Mouse (Mus musculus): ENCODE data around the gene B9d2. TPM values are rescaled to one million over a fixed set of nuclear protein-coding genes. Genes with fewer than 3 reads are reported as not detected.

The B9d2 gene
- total RNA-seq (2021), result 10 to 100 TPM; 21.5 to 24.1 TPM
- long read RNA-seq, experiment 1, transcript B9d2-203 (4 exons, 995 nt), result major isoform, 29 of 30 reads
- long read RNA-seq, experiment 1, partial matches to known transcripts, result 0 of 30 reads
- long read RNA-seq, experiment 1, other reads (novel, unspliced or antisense), result 1 of 30 reads
- long read RNA-seq, experiment 2, transcript B9d2-203 (4 exons, 995 nt), result major isoform, 16 of 18 reads
- long read RNA-seq, experiment 2, partial matches to known transcripts, result 0 of 18 reads
- long read RNA-seq, experiment 2, other reads (novel, unspliced or antisense), result 0 of 18 reads

DNA sequence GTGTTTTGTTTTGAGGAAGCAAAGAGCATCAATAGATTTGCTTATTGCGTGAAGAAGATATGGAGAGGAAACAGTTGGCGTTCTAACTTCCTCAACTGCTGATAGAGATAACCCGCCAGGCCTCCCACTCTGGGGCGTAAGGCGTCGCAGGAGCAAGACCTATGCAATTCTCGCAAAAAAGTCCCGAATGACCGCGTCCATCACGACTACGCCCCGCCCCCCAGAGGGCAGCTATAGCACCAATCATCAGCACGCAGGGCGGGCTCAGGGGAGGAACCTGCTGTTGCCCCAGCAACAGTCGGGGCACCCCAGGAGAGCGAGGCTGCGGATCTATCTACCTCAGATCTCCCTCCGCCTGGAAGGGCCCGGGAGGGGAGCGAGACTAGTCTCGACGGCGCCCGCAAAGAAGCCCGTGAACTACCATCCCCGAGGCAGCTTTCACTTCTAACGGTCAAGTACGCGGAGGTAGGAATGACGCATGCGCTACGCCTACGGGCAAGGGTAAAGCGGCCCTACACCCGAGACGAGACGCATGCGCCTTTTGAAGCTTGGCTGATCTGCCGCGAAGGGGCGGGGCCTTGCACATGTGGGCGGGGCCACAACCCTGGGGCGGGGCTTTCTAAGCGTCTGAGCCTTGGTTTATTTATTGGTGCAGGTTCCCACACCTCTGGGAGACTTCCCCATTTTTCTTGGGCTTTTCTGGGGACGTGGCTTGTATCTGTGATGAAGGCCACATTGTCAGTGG is at the start of gene B9d2:
TSS of gene B9d2 (plus strand) at position 267 of the 745 bp plus-strand sequence.
- peak; percentile 94 for DNase-seq (ENCODE audit: low spot score in 2 of 2)

DNA sequence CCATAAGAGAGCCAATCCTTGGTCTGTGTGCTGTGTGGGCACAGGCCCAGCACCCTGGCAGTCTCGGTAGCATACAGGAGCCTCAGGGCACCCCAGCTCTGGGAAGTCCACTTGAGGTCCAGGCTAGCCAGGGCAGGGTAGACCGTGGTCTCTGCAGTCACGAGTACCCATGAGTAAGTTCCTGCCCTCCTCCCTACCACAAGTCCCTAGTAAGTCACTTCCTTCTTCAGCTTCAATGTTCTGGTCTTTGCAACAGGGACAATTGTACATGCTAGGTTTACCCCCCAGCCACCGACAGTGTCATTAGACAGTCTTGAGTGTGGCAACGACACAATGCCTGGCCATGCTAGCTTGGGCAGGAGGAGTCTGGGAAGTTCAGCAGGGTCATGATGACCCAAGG is 47.9 kb upstream of the B9d2 start:
- DNase-seq (ENCODE audit: low spot score in 2 of 2), result no peak

DNA sequence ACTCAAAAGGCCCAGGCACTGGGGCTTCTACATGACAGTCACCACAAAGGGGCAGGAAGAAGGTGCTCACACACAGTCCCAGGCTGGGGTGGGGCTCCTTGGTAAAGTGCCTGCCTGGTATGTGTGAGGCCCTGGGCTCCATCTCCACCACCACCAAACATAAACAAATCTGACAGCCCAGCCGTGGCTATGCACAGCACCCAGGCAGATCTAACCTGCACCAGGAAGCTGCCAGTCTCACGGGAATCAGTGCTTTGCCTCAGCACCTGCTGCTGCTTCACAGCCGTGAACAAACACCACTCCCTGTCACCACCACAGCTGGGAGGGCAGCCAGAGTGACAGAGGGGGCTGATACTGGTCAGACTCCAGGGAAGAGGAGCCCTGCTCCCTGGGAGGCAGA is 44.2 kb upstream of the B9d2 start:
- no peak for DNase-seq (ENCODE audit: low spot score in 2 of 2)

DNA sequence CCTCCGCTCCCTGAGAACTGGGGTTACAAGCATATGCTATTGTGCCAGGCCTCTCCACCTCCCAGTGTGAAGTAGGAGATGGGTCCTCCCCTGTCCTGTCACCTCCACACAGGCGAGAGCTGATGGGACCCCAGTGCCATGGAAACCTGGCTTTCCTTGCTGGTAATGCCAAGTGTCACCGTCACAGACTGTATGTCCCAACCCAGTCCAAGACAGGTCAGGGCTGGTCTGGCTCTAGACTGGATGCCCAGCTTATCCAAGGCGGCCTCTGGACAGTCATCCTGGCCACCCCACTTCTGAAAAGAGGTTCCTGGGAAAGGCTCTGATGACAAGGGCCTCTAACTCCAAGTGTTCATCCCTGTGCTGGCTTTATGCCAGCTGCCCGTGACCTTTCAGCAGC is 43.5 kb upstream of the B9d2 start:
- no peak for DNase-seq (ENCODE audit: low spot score in 2 of 2)

DNA sequence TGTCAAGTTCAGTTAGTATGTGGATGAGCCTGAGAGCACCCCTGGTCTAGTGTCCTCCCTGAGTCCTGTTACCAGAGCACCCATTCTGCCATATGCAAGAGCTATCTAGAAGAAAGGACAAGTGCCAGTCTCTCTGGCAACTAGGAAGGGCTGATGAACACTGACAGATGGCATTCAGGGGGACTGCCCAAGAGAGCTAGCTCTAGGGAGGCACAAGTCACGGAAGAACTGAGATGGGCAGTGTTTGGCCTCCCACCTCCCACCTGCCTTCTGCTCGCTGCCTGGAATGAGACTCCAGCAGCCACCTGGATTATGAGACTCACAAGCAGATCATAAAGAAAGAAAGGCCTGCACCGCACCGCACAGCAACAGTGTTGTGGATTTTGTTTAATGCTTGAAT is 40.8 kb upstream of the B9d2 start:
- DNase-seq (ENCODE audit: low spot score in 2 of 2), result no peak

DNA sequence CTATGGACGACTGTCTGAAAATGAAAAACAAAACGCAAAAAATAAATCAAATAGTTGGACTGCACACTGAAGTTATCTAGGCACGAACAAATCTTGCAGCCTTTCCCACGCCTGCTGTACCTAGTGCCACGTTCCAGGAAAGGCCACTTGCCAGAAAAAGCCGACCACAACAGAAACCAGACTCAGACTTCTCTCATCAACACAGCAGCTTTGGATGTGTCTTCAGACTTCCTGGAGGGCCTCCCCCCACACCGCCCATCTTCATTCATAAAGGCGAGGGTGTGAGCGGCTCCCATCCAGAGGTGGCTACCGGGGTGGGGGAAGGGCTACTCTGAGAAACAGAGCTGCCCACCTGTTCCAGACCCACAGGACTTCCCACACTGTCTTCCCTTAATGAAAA is 36.4 kb upstream of the B9d2 start:
- DNase-seq (ENCODE audit: low spot score in 2 of 2), result no peak

DNA sequence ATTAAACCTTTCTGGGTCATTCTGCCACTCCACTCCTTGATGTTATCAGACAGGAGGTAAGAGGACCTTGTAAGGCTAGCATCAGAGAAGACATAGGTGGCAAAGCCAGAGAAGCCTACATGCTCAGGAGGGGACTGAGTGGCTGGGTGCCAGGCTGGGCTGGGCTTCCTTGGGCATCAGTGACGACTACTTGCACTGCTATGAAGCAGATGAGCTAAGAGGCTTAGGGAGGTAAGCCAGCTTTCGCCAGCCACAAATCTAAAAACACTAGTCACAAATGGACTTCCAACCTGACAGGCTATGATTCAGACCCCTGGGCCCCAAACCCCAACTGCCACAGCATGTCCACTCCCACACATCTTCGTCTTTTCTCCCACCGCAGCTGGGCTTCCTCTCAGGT is 35.9 kb upstream of the B9d2 start:
- no peak for DNase-seq (ENCODE audit: low spot score in 2 of 2)

DNA sequence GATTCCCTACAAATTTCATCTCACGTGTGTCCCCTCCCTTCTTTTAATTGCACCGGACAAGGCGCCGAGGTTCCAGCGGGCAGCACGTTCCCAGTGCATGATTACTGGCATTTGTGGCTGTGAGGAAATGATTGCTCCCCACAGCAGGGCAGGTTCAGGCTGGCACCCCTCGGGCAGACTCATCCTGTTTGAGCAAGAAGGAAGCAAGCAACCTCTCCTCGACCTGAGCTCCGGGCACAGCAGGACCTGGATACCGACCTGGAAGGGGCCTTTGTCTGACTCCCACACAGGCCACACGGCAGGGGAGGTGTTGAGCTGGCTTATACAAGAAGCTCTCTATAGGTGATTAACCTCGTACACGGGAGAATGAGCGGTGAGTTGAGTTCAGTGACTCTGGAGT is 35.5 kb upstream of the B9d2 start:
- no peak for DNase-seq (ENCODE audit: low spot score in 2 of 2)

DNA sequence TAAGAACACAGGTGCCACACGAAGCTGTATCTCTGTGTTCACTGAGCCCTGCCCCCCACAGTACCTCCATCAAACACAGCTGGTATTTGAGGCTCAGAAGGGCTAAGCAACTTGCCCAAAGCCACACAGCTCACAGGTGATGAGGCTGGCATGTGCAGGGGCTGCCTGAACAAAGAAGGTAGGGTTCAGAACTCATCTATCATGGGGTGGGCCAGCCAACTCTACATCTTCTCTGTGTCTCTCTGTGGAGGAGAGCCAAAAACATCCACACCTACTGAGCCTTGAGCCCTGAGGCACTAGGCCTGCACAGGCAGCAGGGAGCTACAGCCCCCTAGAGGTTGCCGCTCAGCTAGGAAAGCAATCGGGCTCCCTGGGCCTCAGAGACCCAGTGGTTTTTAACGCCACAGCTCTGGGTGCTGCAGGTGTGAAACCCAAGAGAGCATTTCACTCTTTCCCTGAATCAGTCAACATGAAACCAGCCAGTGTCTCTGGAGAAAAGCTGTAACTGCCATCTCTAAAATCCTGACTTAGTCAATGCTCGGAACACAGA is 32.9 kb upstream of the B9d2 start:
- no peak for DNase-seq (ENCODE audit: low spot score in 2 of 2)

DNA sequence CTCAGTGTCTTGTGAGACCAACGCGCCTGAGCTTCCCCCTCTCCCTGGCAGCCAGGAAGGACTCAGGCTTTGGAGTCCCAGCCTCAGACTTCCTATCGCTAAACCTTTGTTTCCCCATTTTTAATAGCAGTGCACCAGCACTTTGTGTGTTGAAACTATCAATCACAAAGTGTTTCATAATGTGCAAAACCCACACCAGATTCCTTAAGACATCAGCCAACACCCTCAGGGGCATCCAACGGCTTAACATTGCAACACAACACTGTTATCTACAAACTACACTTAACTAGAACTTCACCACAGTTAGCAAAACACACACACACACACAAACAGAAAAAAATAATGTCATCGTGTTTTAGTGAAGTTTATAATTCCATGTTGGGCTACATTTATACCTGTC is 30.7 kb upstream of the B9d2 start:
- DNase-seq (ENCODE audit: low spot score in 2 of 2), result no peak

DNA sequence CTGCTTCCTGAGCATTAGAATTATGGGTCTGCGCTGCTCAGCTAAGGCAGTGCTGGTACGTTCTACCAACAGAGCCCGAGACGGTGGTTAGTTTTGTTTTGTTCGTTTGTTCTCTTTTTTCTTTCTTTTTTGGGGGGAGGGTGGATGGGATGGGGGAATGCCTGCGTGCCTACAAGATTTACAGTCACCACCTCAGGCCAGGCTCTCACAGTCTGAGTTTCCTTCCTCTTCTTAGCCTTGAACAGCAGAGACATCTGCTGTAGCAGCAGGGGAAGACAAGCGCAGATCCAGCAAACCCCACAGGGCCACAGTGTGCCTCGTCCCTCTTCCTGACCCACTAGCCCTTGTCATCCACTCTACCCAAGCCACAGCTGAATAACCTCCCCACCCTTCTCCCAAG is 29.3 kb upstream of the B9d2 start:
- no peak for DNase-seq (ENCODE audit: low spot score in 2 of 2)

DNA sequence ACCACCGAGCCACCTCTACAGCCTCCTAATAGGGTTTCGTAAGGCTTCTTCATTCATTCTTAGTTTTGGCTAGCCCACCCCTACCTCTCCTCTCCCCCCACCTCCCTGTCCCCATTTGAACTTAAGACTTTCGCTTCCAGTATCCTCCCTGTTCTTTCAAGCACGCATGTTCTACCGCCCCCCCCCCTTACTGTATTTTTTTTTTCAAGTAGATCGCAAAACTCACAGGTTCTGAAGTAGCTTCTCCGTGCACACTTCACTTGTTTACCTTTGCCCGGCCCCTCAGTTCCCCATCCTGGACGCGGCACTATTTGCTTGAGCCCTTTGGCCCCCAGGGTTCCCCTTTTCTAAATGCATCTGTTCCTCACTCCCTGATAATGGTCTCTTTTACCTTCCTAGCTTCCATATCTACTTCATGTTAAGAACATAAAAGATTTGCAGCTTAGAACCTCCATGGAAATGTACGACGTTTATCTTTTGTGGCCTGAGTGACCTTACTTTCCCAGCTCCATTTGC is 28.3 kb upstream of the B9d2 start:
- no peak for DNase-seq (ENCODE audit: low spot score in 2 of 2)

DNA sequence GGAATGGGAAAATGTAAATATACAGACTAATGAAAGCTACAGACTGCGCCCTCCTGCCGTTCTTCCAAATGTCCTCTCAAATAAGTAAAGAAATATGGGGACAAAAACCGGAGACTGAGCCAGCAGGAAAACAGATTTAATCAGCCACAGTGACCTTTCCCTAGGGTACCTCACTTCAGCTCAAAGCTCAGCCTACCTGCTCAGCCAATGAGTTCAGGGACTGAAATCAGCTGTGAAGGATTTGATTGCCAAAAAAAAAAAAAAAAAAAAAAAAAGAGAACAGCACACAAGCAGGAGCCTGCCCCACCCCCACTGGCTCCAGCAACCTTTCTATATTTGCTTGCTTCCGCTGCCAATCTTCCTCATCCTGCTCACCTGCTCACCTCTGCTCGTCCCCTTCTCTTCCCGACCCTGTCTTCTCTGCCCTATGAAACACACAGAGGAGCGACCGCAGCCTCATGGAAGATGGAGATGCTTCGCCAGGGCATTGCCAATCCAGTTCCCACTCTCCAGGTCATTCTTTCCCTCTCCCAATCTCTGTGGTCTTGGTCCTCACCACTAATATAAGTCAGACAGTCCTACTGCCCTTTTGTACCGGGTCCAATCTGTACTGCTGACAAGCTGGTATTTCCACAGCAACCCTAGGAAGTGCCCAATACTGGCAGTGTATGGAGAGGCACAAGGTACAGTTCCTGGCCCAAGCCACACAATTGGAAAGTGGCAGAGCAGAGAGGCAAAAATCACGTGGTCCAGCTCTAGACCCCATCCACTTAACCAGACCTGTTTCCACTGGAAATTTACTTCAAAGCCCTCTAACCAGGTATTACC is 24.8 kb upstream of the B9d2 start:
- DNase-seq (ENCODE audit: low spot score in 2 of 2), result no peak

DNA sequence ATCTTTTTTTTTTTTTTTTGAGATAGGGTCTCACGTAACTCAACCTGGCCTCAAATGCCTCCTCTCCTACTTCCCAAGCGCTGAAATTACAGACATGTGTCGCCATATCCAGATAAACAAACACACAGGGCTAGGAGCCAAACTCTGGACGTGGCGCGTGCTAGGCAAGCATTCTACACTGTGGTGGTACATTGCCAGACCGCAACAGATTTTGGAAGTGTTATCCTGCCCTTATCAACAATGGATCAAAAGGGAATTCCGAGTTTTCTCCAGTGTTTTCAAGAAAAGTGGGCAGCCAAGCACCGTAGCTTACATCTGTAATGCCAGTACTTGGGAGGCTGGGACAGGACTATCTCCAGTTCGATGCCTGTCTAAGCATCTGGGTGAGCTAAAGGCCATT is 22.8 kb upstream of the B9d2 start:
- DNase-seq (ENCODE audit: low spot score in 2 of 2), result no peak

DNA sequence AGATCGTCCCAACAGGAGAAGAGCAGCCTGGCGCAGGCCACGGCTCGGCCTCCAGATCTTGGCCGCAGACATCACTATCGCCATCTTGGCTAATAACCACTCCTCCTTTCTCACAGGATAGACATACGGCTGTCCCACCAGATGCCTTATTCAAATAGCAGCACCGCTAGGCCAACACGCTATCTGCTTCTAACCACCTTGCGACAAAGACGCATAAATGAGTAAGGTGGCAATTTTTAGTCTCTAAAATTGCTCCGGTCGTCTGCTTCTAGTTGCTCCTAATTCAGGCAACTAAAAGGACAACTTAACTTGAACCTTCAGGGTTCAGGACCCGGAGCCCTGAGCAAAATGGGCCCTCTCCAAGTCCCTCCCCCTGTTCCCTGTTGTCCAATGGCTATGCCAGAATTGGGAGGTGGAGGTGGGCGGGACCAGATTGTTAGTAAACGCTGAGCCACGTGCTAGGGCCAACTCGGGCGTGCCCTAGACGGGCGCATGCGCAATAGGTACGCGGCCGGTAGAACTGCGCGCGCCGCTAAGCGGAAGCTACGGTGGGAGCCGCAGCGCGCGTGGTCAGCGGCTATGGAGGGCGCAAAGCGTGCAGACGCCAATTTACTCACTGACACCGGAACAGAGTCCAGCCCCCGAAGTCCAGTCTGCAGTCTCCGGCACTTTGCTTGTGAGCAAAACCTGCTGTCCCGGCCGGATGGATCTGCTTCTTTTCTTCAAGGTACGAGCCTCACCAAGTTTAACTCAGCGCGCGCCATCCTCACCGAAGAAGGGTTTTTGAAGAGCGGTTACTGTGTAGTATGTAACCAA is 21.7 kb upstream of the B9d2 start, which contains the start of the genes Bckdha and Exosc5:
TSS of gene Bckdha (minus strand) at position 325 of the 816 bp plus-strand sequence.
TSS of gene Exosc5 (plus strand) at position 508 of the 816 bp plus-strand sequence.
- peak; percentile 84 to 96 for DNase-seq (ENCODE audit: low spot score in 2 of 2)

DNA sequence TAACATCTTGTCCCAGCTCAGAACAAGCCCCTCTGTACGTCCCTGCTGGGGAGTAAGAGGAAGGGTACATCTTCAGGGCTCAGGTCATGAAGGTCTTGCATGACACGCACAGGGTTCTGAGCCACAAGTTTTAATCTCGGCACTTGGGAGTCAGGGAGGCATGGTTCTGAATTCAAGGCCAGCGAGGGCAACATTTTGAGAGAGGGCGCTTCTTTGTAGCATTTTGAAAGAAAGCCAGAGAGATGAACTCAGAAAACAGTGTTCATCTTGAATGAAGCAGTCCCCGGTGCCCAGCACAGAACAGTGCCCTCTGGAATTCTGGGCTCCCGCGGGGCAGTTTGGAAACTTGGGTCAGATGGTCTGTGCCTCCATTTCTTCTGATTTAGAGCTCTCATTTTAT is 14.2 kb upstream of the B9d2 start:
- no peak for DNase-seq (ENCODE audit: low spot score in 2 of 2)

DNA sequence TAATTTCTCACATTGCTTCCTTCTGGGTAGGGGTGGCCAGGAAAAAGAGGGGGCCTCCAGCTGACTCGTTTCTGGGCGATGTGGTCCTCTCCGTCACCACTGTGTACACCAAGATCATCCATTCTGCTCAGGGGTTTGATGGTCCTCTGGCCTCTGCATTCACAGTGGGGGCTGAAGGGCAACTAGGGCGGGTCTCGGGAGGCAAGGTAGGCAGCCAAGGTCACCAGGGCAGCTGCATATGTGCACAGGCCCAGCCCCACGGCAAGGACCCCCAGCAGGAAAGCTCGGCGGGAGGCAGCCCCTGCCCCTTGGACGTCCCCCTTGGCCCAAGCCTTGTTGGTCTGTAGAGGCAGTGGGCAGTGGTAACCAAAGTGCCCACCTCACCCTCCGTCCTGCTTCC is 11.4 kb upstream of the B9d2 start:
- no peak for DNase-seq (ENCODE audit: low spot score in 2 of 2)

DNA sequence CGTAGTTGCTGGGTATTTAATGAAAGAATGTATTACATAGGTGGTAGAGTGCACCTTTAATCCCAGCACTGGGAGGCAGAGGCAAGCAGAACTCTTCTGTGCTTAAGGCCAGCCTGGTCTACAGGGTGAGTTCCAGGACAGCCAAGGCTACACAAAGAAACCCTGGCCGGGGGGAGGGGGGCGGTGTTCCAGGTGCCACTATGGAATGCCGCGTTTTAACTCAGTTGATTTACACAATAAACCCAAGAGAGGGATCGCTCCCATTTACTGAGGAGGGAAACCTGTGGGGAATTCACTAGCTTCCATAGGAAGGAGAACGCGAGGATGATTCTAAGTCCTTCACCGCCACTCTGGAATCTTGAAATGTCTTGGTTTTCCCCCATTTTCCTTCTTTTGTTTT is 10.9 kb upstream of the B9d2 start:
- DNase-seq (ENCODE audit: low spot score in 2 of 2), result no peak

DNA sequence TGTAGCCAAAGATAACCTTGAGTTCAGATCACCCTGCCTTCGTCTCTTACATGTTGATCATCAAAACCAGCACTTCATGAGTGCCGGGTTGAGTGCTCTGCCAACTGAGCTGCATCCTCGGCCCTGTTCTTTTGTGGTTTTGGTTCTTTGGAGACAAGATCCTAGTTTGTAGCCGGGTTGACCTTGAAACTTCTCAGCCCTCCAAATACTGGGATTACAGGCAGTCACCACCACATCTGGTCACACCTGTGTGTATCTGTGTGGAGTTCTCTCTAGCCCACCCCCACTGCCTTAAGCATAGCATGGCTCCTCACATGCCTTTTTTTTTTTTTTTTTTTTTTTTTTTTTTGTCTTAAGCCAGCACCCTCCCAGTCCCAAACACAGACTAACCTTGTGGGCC is 10.5 kb upstream of the B9d2 start:
- DNase-seq (ENCODE audit: low spot score in 2 of 2), result no peak

DNA sequence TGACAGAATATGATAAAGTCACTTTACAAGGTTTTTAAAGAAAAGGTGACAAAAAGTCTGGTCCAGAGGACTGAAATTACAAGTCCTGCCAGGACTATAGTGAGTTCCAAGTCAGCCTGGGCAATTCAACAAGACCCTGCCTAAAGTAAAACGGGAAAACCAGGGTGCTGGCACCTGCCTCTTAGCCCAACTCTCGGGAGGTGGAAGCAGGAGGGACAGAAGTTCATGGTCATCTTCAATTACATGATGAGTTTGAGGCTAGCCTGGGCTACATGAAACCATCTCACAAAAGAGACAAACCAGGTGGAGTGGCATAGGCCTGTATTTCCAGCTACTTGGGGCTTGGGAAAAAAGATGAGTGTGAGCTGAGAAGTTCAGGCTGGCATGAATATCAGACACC is 8.9 kb upstream of the B9d2 start:
- DNase-seq (ENCODE audit: low spot score in 2 of 2), result no peak

DNA sequence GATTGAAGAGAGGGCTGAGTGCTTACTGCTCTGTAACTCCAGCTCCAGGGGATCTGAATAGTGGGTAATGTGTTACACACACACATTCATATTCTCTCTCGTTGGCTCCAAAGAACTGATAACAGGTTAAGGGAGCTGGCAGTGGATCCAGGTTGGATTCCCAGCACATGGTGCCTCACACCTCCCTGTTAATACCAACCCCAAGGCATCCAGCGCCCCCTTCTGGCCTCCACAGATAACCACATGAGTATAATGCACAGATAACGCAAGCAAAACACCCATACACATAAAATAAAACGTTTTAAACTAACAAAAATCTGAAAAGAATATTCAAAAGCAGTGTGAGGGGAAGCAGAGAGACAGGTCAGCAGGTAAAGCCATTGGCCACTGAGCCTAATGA is 8.1 kb upstream of the B9d2 start:
- DNase-seq (ENCODE audit: low spot score in 2 of 2), result no peak
